Mouse (Mus musculus): ENCODE data around the gene Zmynd8. TPM values are rescaled to one million over a fixed set of nuclear protein-coding genes. Genes with fewer than 3 reads are reported as not detected.

Zmynd8 gene
- polyA plus RNA-seq, 1 experiment: 5.2 TPM

DNA sequence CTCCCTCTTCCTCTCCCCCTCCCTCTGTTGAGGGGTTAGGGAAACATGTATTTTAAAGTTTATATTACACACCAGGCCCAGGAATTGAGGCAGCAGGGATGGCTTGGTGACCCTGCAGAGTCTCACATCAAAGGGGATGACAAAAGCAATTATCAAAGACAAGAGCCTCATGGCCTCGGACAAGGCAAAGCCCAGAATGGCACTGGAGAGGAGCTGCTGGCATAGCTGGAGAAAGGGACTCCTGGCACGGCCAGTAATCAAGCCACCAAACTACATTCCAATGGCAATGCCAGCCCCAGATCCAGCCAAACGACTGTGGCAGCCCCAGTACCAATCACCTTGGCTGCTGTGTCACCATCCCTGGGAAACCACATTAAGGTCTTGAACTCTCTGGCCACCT lies 26.3 kb upstream of the Zmynd8 start:
- Histone ChIP-seq H3K36me3 (ENCODE audit: control insufficient read depth) (no peaks in the 10 kb centered on the region), H3K4me1 (ENCODE audit: control insufficient read depth) (peaks cover 7% of the 10 kb centered on the region), H3K4me3 (replicated peaks) (no peak overlapping the region), H3K9me3 (ENCODE audit: control insufficient read depth, low read length) (no peaks in the 10 kb centered on the region), H3K27me3 (ENCODE audit: control insufficient read depth) (no peaks in the 10 kb centered on the region)
- no peak for TF ChIP-seq GATA1 (IDR thresholded peaks at IDR 0.05; ENCODE audit: low read length)
- no peak for TF ChIP-seq TAL1 (IDR thresholded peaks at IDR 0.05; ENCODE audit: low read length)

DNA sequence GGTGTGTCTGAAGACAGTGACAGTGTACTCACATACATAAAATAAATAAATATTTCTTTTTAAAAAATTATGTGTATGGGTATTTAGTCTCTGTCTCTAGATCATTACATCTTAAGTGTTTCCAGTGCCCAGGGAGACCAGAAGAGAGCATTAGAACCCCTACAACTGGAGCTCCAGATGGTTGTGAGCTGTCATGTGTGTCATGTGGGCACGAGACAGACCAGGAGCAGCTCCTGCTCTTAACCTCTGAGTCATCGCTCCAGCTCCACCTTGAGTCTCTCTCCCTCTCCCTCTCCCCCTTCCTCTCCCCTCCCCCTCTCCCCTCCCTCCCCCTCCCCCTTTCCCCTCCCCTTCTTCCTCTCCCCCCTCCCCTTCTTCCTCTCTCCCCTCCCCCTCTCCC lies 25.9 kb upstream of the Zmynd8 start:
- Histone ChIP-seq H3K4me3 (replicated peaks) (no peak overlapping the region), H3K4me1 (ENCODE audit: control insufficient read depth) (peaks cover 7% of the 10 kb centered on the region), H3K27me3 (ENCODE audit: control insufficient read depth) (no peaks in the 10 kb centered on the region), H3K36me3 (ENCODE audit: control insufficient read depth) (no peaks in the 10 kb centered on the region), H3K9me3 (ENCODE audit: control insufficient read depth, low read length) (no peaks in the 10 kb centered on the region)
- TF ChIP-seq GATA1 (IDR thresholded peaks at IDR 0.05; ENCODE audit: low read length): no peak
- TF ChIP-seq TAL1 (IDR thresholded peaks at IDR 0.05; ENCODE audit: low read length): no peak

DNA sequence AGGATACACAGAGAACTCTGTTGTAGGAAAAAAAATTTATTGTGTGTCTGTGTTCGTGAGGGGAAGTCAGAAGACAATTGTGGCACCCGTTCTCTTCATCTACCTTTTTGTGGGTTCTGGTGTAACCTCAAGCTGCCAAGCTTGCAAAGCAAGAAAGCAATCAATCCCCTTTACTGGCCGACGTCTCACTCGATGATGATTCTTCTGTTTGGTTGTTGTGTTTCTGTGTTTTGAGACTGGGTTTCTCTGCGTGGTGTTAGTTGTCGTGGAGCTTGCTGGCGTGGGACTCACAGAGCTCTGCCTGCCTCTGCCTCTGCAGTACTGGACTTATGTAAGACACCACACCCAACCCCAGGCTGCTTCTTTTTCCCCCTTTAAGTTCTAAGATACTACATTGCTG lies 24.9 kb upstream of the Zmynd8 start:
- H3K4me3 ChIP-seq (replicated peaks): no peak overlapping the region
- no peaks in the 10 kb centered on the region for H3K9me3 ChIP-seq (ENCODE audit: control insufficient read depth, low read length)
- H3K36me3 ChIP-seq (ENCODE audit: control insufficient read depth): no peaks in the 10 kb centered on the region
- peaks cover 7% of the 10 kb centered on the region for H3K4me1 ChIP-seq (ENCODE audit: control insufficient read depth)
- TF ChIP-seq GATA1 (IDR thresholded peaks at IDR 0.05; ENCODE audit: low read length) (no peak), TAL1 (IDR thresholded peaks at IDR 0.05; ENCODE audit: low read length) (no peak)
- H3K27me3 ChIP-seq (ENCODE audit: control insufficient read depth): no peaks in the 10 kb centered on the region

DNA sequence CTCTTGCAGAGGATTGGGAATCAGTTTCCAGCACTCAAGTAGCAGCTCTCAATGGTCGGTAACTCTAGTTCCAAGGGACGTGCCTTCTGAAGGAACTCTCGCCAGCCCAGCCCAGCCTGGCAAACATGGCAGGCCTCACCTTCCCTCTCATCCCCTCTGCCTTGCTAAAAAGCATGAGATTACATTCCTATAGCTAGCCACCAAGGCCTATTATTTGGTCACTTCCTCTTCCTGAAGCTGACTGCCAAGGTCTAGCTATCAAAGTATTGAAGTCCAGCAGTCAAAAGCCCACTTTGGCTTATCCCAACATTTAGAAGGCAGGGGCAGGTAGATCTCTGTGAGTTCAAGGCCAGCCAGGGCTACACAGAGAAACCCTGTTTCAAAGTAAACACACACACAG lies 24.2 kb upstream of the Zmynd8 start:
- no peaks in the 10 kb centered on the region for H3K27me3 ChIP-seq (ENCODE audit: control insufficient read depth)
- no peaks in the 10 kb centered on the region for H3K36me3 ChIP-seq (ENCODE audit: control insufficient read depth)
- H3K4me1 ChIP-seq (ENCODE audit: control insufficient read depth): peaks cover 7% of the 10 kb centered on the region
- H3K4me3 ChIP-seq (replicated peaks): no peak overlapping the region
- no peak for TF ChIP-seq GATA1 (IDR thresholded peaks at IDR 0.05; ENCODE audit: low read length)
- TF ChIP-seq TAL1 (IDR thresholded peaks at IDR 0.05; ENCODE audit: low read length): no peak
- no peaks in the 10 kb centered on the region for H3K9me3 ChIP-seq (ENCODE audit: control insufficient read depth, low read length)

DNA sequence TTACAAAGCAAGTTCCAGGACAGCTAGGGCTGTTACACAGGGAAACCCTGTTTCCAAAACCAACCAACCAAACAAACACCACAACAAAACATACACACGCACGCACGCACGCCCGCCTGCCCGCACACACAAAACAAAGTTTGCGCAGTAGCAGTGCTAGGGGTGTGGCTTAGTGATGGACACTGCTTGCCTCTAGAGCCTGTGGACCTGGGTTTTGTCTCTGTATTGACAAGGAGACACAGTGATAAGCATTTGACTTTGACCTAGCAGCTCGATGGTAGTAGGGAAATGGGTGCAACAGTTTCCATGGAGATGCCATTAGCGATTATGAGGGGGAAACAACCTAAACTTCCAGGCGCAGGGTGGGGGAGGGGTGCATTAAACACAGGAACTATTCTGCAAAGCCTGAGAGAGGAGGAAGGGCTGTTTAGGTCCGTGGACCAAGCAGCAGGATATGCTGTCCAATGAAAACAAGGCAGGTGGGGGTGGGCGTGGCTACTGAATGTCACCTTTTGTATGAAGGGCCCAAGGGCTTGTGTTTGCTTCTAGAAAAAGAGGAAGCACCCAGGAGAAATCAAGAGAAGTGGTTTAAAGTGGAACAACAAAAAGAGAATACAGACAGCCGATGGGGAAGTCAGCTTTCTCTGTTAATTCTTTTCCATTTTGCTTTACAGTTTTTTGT lies 23.4 kb upstream of the Zmynd8 start:
- no peak overlapping the region for H3K4me3 ChIP-seq (replicated peaks)

DNA sequence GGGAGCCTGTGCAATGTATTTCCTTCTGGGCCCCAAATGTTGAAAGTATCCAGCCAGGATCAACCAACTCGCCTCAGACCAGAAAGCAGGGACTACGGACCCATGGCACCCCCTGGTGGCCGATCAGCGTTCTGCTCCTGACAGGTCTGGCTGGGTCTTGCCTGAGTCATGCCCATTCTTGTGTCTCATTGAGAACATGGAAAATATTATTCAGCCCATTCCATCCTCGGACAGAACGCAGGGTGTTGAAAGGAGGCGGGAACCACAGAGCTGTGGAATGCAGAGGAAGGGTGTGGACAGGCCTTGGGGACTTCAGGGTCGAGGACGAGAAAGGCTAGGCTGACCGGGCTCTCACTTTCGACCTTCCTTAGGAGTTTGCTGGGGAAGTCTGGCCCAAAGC lies 15.5 kb upstream of the Zmynd8 start:
- Histone ChIP-seq H3K9me3 (ENCODE audit: control insufficient read depth, low read length) (no peaks in the 10 kb centered on the region), H3K4me3 (replicated peaks) (no peak overlapping the region)
- TF ChIP-seq TAL1 (IDR thresholded peaks at IDR 0.05; ENCODE audit: low read length) (no peak), GATA1 (IDR thresholded peaks at IDR 0.05; ENCODE audit: low read length) (no peak)

More for the DNA sequence above, 23.4 kb upstream of the Zmynd8 start:
- Histone ChIP-seq H3K36me3 (ENCODE audit: control insufficient read depth) (no peaks in the 10 kb centered on the region), H3K4me1 (ENCODE audit: control insufficient read depth) (peaks cover 7% of the 10 kb centered on the region), H3K9me3 (ENCODE audit: control insufficient read depth, low read length) (no peaks in the 10 kb centered on the region), H3K27me3 (ENCODE audit: control insufficient read depth) (no peaks in the 10 kb centered on the region)
- TF ChIP-seq TAL1 (IDR thresholded peaks at IDR 0.05; ENCODE audit: low read length) (no peak), GATA1 (IDR thresholded peaks at IDR 0.05; ENCODE audit: low read length) (no peak)

DNA sequence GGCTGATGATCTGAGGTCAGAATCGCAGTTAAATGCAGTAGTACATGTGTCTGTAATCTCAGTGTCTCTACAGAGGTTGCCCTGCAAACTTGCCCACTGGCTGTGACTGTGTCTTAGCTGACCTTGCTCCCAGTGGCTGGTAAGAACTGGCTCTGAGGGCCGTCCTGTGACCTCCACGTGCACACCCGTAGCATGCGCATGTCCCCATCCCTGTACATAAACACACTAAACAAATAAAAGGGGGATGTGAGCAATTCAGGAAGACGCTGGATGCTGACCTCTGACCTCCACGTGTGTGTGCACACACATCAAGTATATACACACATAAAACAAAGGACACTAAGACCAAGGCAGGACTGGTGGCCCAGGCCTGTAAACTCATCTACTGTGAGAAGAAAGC lies 14.3 kb upstream of the Zmynd8 start:
- Histone ChIP-seq H3K27me3 (ENCODE audit: control insufficient read depth) (no peaks in the 10 kb centered on the region), H3K4me3 (replicated peaks) (no peak overlapping the region), H3K36me3 (ENCODE audit: control insufficient read depth) (no peaks in the 10 kb centered on the region), H3K4me1 (ENCODE audit: control insufficient read depth) (no peaks in the 10 kb centered on the region), H3K9me3 (ENCODE audit: control insufficient read depth, low read length) (no peaks in the 10 kb centered on the region)
- TF ChIP-seq GATA1 (IDR thresholded peaks at IDR 0.05; ENCODE audit: low read length): no peak
- no peak for TF ChIP-seq TAL1 (IDR thresholded peaks at IDR 0.05; ENCODE audit: low read length)

More for the DNA sequence above, 15.5 kb upstream of the Zmynd8 start:
- Histone ChIP-seq H3K36me3 (ENCODE audit: control insufficient read depth) (no peaks in the 10 kb centered on the region), H3K4me1 (ENCODE audit: control insufficient read depth) (no peaks in the 10 kb centered on the region), H3K27me3 (ENCODE audit: control insufficient read depth) (no peaks in the 10 kb centered on the region)

DNA sequence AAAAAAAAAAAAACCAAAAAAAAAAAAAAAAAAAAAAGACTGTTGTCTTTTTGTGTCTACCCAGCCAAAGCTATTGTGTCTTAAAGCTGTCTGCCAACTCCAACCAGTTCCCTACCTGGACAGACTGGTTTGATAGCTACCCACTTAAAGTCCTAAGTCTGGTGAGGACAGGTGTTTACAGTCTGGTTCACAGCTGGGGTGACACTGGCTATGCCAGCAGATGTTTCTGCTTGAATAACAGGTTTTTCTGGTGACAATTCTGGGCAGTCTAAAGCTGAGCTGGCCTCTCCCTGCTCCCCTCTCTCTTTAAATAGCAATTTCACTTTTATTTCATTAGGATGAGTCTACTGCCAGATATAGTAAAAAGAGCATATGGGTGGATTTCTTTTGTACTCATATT lies 10.9 kb upstream of the Zmynd8 start:
- Histone ChIP-seq H3K27me3 (ENCODE audit: control insufficient read depth) (peaks cover 11% of the 10 kb centered on the region), H3K9me3 (ENCODE audit: control insufficient read depth, low read length) (no peaks in the 10 kb centered on the region), H3K36me3 (ENCODE audit: control insufficient read depth) (no peaks in the 10 kb centered on the region), H3K4me1 (ENCODE audit: control insufficient read depth) (no peaks in the 10 kb centered on the region), H3K4me3 (replicated peaks) (no peak overlapping the region)
- TF ChIP-seq GATA1 (IDR thresholded peaks at IDR 0.05; ENCODE audit: low read length) (no peak), TAL1 (IDR thresholded peaks at IDR 0.05; ENCODE audit: low read length) (no peak)

DNA sequence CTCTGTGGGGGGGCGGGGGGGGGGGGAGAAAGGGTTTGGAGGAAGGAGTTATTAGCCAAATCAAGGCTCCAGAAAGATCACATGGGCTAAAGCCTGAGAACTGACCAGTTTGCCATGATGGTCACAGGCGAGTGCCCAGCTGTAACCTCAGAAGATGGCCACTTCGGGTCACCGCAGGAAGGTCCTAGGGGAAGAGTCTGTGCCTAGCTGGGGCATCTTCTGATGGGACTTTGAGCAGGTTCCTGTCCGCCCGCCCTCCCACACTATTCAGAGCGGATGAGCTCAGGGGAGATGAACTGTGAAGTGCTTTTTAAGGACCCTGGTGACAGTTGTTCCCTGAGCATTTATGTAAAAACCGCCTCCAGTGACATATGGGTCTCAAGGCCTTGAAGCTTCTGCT lies 8.4 kb upstream of the Zmynd8 start:
- H3K9me3 ChIP-seq (ENCODE audit: control insufficient read depth, low read length): no peaks in the 10 kb centered on the region
- peaks cover 11% of the 10 kb centered on the region for H3K27me3 ChIP-seq (ENCODE audit: control insufficient read depth)
- peaks cover 2% of the 10 kb centered on the region for H3K4me1 ChIP-seq (ENCODE audit: control insufficient read depth)
- TF ChIP-seq GATA1 (IDR thresholded peaks at IDR 0.05; ENCODE audit: low read length): no peak
- TF ChIP-seq TAL1 (IDR thresholded peaks at IDR 0.05; ENCODE audit: low read length): no peak
- H3K36me3 ChIP-seq (ENCODE audit: control insufficient read depth): no peaks in the 10 kb centered on the region
- H3K4me3 ChIP-seq (replicated peaks): no peak overlapping the region
